Mouse (Mus musculus) hindbrain, embryonic 16.5 days (tissue): ENCODE measurements around the gene H2-Ke6. TPM values are rescaled to one million over a fixed set of nuclear protein-coding genes. Genes with fewer than 3 reads are reported as not detected.

ENCODE experiments used
- ATAC-seq: fragments of 200-750 bp; cut with Nextera tagmentation; 2 replicates; pipeline ENCODE4 v1.8.0; 2017; ENCODE audit warnings: moderate TSS enrichment, moderate library complexity
- H3K27ac ChIP-seq: fragments of 300-500 bp; sonication (generic); 2 replicates; pipeline ENCODE4 v1.5.1; 2014; ENCODE audit warnings: low read depth, mild to moderate bottlenecking, control low read depth, low read length, moderate library complexity
- H3K27me3 ChIP-seq: fragments of 300-500 bp; sonication (generic); replicated peaks from 2 replicates; pipeline ENCODE4 v1.6.1; 2014; ENCODE audit warnings: low read length; ENCODE audit not compliant: control insufficient read depth, insufficient read depth
- H3K36me3 ChIP-seq: fragments of 300-500 bp; sonication (generic); 2 replicates; pipeline ENCODE4 v1.6.1; 2014; ENCODE audit warnings: mild to moderate bottlenecking, low read length, moderate library complexity, mixed read lengths; ENCODE audit not compliant: control insufficient read depth, insufficient read depth
- H3K4me1 ChIP-seq: fragments of 300-500 bp; sonication (generic); 2 replicates; pipeline ENCODE4 v1.6.1; 2014; ENCODE audit warnings: low read depth, low read length; ENCODE audit not compliant: control insufficient read depth, insufficient read depth
- H3K4me2 ChIP-seq: fragments of 300-500 bp; sonication (generic); 2 replicates; pipeline ENCODE4 v1.6.1; 2014; ENCODE audit warnings: mild to moderate bottlenecking, low read length, control low read depth, moderate library complexity
- H3K4me3 ChIP-seq: fragments of 300-500 bp; sonication (generic); 2 replicates; pipeline ENCODE4 v1.5.1; 2014; ENCODE audit warnings: mild to moderate bottlenecking, low read length, control low read depth, moderate library complexity
- H3K9ac ChIP-seq: fragments of 300-500 bp; sonication (generic); 2 replicates; pipeline ENCODE4 v1.6.1; 2014; ENCODE audit warnings: low read depth, mild to moderate bottlenecking, control low read depth, low read length, moderate library complexity
- H3K9me3 ChIP-seq: fragments of 300-500 bp; sonication (generic); 2 replicates; pipeline ENCODE4 v1.6.1; 2014; ENCODE audit warnings: mild to moderate bottlenecking, low read length, moderate library complexity; ENCODE audit not compliant: control insufficient read depth
- WGBS: fragments of 180-500 bp; shearing (Covaris S2); extraction: QIAGEN DNeasy Blood & Tissue Kit; methylation state at CpG from one replicate; pipeline ENCODE4 v1.1.7; 2014; 5-methylcytosine and 5-hydroxymethylcytosine counted together
- polyA plus RNA-seq: library from polyadenylated mRNA; unstranded; fragments of >200 nt; fragmentation: Nextera tagmentation; extraction: Ambion mirVana; gene quantifications from 2 replicates; pipeline ENCODE4 v1.2.1, GENCODE M21; 2015

H2-Ke6 gene
- polyA plus RNA-seq, 1 experiment from 2014 or later = 69.5 TPM

DNA sequence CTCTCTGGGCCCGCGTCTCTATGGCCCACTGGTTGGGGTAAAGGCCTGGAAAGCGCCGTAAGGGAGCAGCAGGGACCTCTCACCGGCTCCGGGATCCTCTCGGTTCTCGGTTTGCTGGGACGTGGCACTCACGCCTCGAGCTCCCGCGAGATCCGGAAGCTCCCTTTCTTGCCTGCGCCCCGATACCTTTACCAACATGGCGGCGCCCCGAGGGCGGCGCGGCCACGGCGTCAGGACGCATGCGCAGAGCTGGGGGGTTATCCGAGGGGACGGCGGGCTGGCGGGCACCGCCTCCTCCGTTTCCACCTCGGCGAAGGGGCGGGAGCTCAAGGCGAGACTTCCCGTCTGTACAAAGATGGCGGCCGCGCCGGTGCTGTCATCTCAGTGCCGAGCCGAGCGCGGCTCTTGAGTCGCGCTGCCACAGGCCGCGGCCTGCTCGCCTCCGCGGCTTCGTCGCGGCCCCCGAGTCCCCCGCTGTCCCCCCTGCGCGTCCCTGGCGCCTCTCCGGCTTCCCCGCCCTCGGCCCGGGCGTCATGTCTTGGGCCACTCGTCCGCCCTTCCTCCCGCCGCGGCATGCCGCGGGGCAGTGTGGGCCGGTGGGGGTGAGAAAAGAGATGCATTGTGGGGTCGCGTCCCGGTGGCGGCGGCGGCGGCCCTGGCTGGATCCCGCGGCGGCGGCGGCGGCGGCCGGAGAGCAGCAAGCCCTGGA lies 3.8 kb upstream of the H2-Ke6 start, which contains the start of the genes Slc39a7 and Rxrb:
Slc39a7 (minus strand) TSS at position 218 of the 709 bp plus-strand sequence.
Rxrb (plus strand) TSS at position 348 of the 709 bp plus-strand sequence.
- under 1% methylated on average over 80 of the region's 88 CpGs for WGBS
- ATAC-seq = peak; percentile 85
- Histone ChIP-seq H3K4me1 (peaks cover 48% of the 10 kb centered on the region), H3K9me3 (no peaks in the 10 kb centered on the region), H3K36me3 (peaks cover 34% of the 10 kb centered on the region), H3K27me3 (no peaks in the 10 kb centered on the region), H3K9ac (peak within 1 kb of the TSS; percentile 95), H3K27ac (peak within 1 kb of the TSS; percentile 98), H3K4me3 (peak within 1 kb of the TSS; percentile 90), H3K4me2 (peak within 1 kb of the TSS; percentile 97)

GRCm38 (mm10) chr17:34030861-34031326 lies 3.0 kb upstream of the H2-Ke6 start:
- peak overlapping the region; percentile 98 for H3K27ac ChIP-seq
- peak overlapping the region; percentile 95 for H3K9ac ChIP-seq
- H3K36me3 ChIP-seq = peaks cover 27% of the 10 kb centered on the region
- ATAC-seq = no peak
- 3% methylated on average over 20 of the region's 20 CpGs for WGBS
- H3K9me3 ChIP-seq = no peaks in the 10 kb centered on the region
- H3K27me3 ChIP-seq = no peaks in the 10 kb centered on the region
- H3K4me3 ChIP-seq = peak overlapping the region; percentile 90
- H3K4me1 ChIP-seq = peaks cover 55% of the 10 kb centered on the region
- peak overlapping the region; percentile 97 for H3K4me2 ChIP-seq

GRCm38 (mm10) chr17:34029890-34030595 lies 2.2 kb upstream of the H2-Ke6 start:
- 67% methylated on average over 21 of the region's 21 CpGs for WGBS

DNA sequence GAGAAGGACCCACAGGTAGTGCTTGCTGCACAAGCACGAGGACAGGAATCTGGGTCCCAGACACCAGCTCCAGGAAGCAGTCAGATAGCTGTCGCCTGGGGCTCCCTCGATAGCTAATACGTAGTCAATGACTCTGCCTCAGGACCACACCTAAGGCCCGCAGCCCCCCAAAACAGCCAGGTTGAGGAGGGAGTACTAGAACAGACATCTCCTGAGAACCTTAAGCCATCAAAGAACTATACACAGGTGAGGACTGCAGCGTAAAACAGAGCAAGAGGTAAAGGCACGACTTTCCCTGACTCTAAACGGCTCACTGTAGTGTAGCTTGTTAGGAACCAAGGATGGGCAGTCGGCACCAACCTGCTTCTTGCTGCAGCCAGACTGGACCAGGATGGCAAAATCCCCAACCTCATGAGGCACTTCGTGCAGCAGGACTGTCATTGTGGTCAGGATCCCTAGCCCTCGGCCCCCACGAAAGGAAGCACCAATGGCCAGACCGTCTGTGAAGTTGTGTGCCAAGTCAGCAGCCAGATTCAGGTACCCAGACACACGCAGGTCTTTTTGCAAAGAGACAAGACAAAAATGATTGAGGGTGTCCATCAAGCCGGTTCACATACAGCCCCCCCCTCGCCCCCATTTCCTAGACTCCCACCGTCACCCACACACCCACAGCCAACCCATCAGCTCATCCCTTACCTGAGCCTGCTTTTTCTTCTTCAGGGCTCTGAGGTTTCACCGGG lies 1.5 kb upstream of the H2-Ke6 start:
- Histone ChIP-seq H3K9ac (peak overlapping the region; percentile 25; the same call in 1 of the 2 replicates), H3K27ac (no peak overlapping the region), H3K4me1 (peaks cover 62% of the 10 kb centered on the region), H3K27me3 (no peaks in the 10 kb centered on the region), H3K9me3 (no peaks in the 10 kb centered on the region), H3K36me3 (peaks cover 21% of the 10 kb centered on the region), H3K4me3 (no peak overlapping the region), H3K4me2 (peak overlapping the region; percentile 97; the same call in 1 of the 2 replicates)
- 89% methylated on average over 18 of the region's 18 CpGs for WGBS
- ATAC-seq = no peak

More at GRCm38 (mm10) chr17:34029890-34030595, 2.2 kb upstream of the H2-Ke6 start:
- Histone ChIP-seq H3K4me1 (peaks cover 62% of the 10 kb centered on the region), H3K9me3 (no peaks in the 10 kb centered on the region), H3K4me3 (peak overlapping the region; percentile 90), H3K27ac (no peak overlapping the region; the same call in 1 of the 2 replicates), H3K36me3 (peaks cover 22% of the 10 kb centered on the region), H3K27me3 (no peaks in the 10 kb centered on the region), H3K9ac (peak overlapping the region; percentile 95), H3K4me2 (peak overlapping the region; percentile 97)
- no peak for ATAC-seq

DNA sequence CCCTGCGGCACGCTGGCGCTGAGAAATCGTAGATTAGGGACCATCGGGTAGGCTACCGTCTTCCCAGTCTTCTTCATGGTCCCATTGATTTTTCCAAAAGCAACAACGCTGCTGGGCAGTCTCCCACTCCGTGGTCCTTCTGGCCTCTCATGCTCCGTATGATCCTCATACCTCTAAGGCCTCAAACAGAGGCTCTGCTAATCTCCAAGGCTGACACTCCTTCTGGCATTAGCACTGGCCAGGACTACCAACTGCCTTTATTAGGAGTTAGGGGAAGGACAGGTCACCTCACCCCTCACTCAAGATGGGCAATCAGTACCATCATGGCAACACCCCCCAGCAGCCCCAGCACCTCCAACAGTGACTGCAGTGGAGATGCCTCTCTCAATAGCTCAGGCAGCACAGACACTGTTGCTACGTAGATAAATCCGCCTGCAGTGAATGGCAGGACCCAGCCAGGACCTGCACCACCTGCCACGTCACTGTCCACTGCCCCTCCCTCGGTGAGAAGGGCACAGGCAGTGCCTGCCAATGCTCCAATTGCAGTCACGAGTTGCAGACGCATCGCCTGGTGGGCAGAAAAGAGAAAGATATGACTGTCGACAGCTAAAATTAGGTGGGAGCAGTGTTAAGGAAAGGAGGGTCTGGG lies 765 bp upstream of the H2-Ke6 start:
- ATAC-seq = no peak
- H3K27ac ChIP-seq = peak overlapping the region; percentile 84; the same call in 1 of the 2 replicates
- H3K4me1 ChIP-seq = peaks cover 66% of the 10 kb centered on the region
- no peaks in the 10 kb centered on the region for H3K27me3 ChIP-seq
- no peaks in the 10 kb centered on the region for H3K9me3 ChIP-seq
- peak overlapping the region; percentile 90; the same call in 1 of the 2 replicates for H3K4me2 ChIP-seq
- 43% methylated on average over 17 of the region's 17 CpGs for WGBS
- no peak overlapping the region for H3K9ac ChIP-seq
- peaks cover 17% of the 10 kb centered on the region for H3K36me3 ChIP-seq
- no peak overlapping the region for H3K4me3 ChIP-seq

GRCm38 (mm10) chr17:34026917-34027655 lies 774 bp downstream of the H2-Ke6 start:
- H3K4me1 ChIP-seq = peaks cover 59% of the 10 kb centered on the region
- 4% methylated on average over 36 of the region's 36 CpGs for WGBS

GRCm38 (mm10) chr17:34026221-34026620 lies 1.6 kb downstream of the H2-Ke6 start:
- Histone ChIP-seq H3K4me3 (peak overlapping the region; percentile 2; the same call in 1 of the 2 replicates), H3K27me3 (no peaks in the 10 kb centered on the region), H3K9ac (peak overlapping the region; percentile 31), H3K27ac (peak overlapping the region; percentile 95), H3K9me3 (no peaks in the 10 kb centered on the region), H3K4me2 (peak overlapping the region; percentile 90), H3K36me3 (peaks cover 27% of the 10 kb centered on the region), H3K4me1 (peaks cover 59% of the 10 kb centered on the region)
- WGBS = 8% methylated on average over 2 of the region's 2 CpGs
- ATAC-seq = no peak

More at GRCm38 (mm10) chr17:34026917-34027655, 774 bp downstream of the H2-Ke6 start:
- ATAC-seq = no peak
- H3K27ac ChIP-seq = peak overlapping the region; percentile 95
- peak overlapping the region; percentile 68 for H3K4me3 ChIP-seq
- H3K9ac ChIP-seq = peak overlapping the region; percentile 79
- no peaks in the 10 kb centered on the region for H3K9me3 ChIP-seq
- H3K27me3 ChIP-seq = no peaks in the 10 kb centered on the region
- peak overlapping the region; percentile 90 for H3K4me2 ChIP-seq
- peaks cover 19% of the 10 kb centered on the region for H3K36me3 ChIP-seq

DNA sequence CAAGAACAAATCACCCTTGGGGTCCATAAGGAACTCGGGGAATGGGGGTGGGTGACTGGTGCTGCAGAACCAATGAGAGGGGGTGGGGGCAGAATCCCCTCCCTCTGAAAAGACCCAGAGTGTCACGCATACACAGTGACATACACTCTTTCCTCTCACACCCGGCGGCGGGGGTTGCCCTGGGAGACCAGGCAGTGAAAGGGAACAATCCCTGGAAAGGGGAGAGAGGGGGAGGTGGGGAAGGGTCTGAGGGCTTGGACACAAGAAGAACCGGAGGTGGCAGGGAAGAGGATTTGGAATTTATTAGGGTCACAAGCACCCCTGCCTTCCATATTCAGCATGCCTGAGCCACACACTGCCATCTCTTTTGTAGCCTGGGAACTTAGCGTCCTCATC lies 2.1 kb downstream of the H2-Ke6 start:
- peaks cover 58% of the 10 kb centered on the region for H3K4me1 ChIP-seq
- H3K27me3 ChIP-seq = no peaks in the 10 kb centered on the region
- H3K4me2 ChIP-seq = peak overlapping the region; percentile 90
- H3K36me3 ChIP-seq = peaks cover 30% of the 10 kb centered on the region
- H3K27ac ChIP-seq = peak overlapping the region; percentile 95
- H3K9ac ChIP-seq = peak overlapping the region; percentile 92
- H3K9me3 ChIP-seq = no peaks in the 10 kb centered on the region
- 0% methylated on average over 7 of the region's 7 CpGs for WGBS
- peak overlapping the region; percentile 77 for H3K4me3 ChIP-seq
- peak; percentile 13 for ATAC-seq
